Comparison of ENCODE assay signal across 25 mouse cellular contexts in the genomic region with DNA sequence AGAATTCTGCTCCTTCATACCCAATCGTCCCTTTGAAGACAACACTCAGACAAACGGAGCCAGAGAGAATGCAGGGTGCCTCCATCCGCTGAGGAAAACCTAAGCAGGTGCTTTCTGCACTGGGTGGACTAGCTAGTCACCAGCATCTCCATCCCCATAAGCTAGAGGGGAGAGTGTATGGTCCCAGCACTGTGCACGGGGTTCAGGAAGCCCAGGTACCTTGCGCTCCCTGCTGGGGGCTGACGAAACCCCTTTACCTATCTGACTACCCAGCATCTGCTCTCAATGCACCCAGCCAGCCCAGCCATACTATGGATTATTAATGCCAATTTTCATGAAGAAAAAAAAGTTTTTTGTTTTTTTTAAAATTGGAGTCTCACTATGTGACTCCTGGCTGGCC. TPM values are rescaled to one million over a fixed set of nuclear protein-coding genes. Genes with fewer than 3 reads are reported as not detected.
DNase-seq lines count a peak whose midpoint lies in the region; ATAC-seq and TF ChIP-seq lines count a peak whose summit lies in the region.
"Had no signal": no experiment of that assay in that cellular context is flagged by ENCODE, and none has a peak within 500 bp of the region (broad histone marks: within the 10 kb centered on the region; RNA-seq: fewer than 3 reads in every experiment).

No protein-coding gene starts in this region.

- no peak for TF ChIP-seq POLR2A in ES-Bruce4 (IDR thresholded peaks at IDR 0.05; ENCODE audit: insufficient read depth, low read length)

- H3K9ac ChIP-seq in embryonic facial prominence, embryonic 11.5 days (replicated peaks; ENCODE audit: low read length): no peak overlapping the region
- H3K9ac ChIP-seq in hindbrain, embryonic 13.5 days: no peak overlapping the region
- H3K9ac ChIP-seq in hindbrain, embryonic 14.5 days: no peak overlapping the region
- H3K9ac ChIP-seq in midbrain, embryonic 11.5 days (ENCODE audit: low read length): no peak overlapping the region
- H3K9ac ChIP-seq in midbrain, postnatal 0 days (replicated peaks; ENCODE audit: low read length, poor library complexity, severe bottlenecking): no peak overlapping the region
- H3K9ac ChIP-seq in ES-Bruce4 (ENCODE audit: low read depth, poor library complexity, severe bottlenecking): no peak overlapping the region
- H3K9ac ChIP-seq: embryonic facial prominence, embryonic 15.5 days; hindbrain, embryonic 15.5 days; intestine, embryonic 15.5 days; limb, embryonic 15.5 days; lung, embryonic 15.5 days had no signal

- no peaks in the 10 kb centered on the region; the same call in 1 of the 2 replicates for H3K27me3 ChIP-seq in embryonic facial prominence, embryonic 11.5 days (ENCODE audit: control insufficient read depth, insufficient read depth, low read length)
- no peaks in the 10 kb centered on the region for H3K27me3 ChIP-seq in embryonic facial prominence, embryonic 10.5 days (replicated peaks; ENCODE audit: low read depth, poor library complexity, severe bottlenecking)
- H3K27me3 ChIP-seq in hindbrain, embryonic 13.5 days: no peaks in the 10 kb centered on the region
- no peaks in the 10 kb centered on the region for H3K27me3 ChIP-seq in hindbrain, embryonic 14.5 days (ENCODE audit: control insufficient read depth, insufficient read depth, low read length)
- H3K27me3 ChIP-seq in midbrain, embryonic 11.5 days (ENCODE audit: control insufficient read depth, insufficient read depth, low read length): no peaks in the 10 kb centered on the region
- H3K27me3 ChIP-seq in midbrain, postnatal 0 days (ENCODE audit: insufficient read depth, low read length): no peaks in the 10 kb centered on the region
- H3K27me3 ChIP-seq in ES-Bruce4 (ENCODE audit: control insufficient read depth, insufficient read depth, low read length, poor library complexity, severe bottlenecking): no peaks in the 10 kb centered on the region
- H3K27me3 ChIP-seq: embryonic facial prominence, embryonic 15.5 days; hindbrain, embryonic 15.5 days; intestine, embryonic 15.5 days; limb, embryonic 15.5 days; lung, embryonic 15.5 days had no signal

- WGBS in embryonic facial prominence, embryonic 11.5 days: 81% methylated on average over 6 of the region's 6 CpGs
- WGBS in embryonic facial prominence, embryonic 10.5 days: 67% methylated on average over 6 of the region's 6 CpGs
- 81% methylated on average over 6 of the region's 6 CpGs for WGBS in hindbrain, embryonic 13.5 days
- WGBS in hindbrain, embryonic 14.5 days: 84% methylated on average over 6 of the region's 6 CpGs
- 79% methylated on average over 6 of the region's 6 CpGs for WGBS in midbrain, embryonic 11.5 days
- 86% methylated on average over 6 of the region's 6 CpGs for WGBS in midbrain, postnatal 0 days

- DNase-seq in embryonic facial prominence, embryonic 11.5 days (ENCODE audit: low spot score): no peak
- no peak for DNase-seq in embryonic facial prominence, embryonic 10.5 days (ENCODE audit: low spot score)
- DNase-seq in hindbrain, embryonic 14.5 days (ENCODE audit: low spot score): no peak
- peak; percentile 81 for DNase-seq in midbrain, embryonic 11.5 days (ENCODE audit: low spot score, missing footprints)
- no peak for DNase-seq in midbrain, postnatal 0 days (ENCODE audit: low spot score)
- no peak for DNase-seq in T-cell, adult 2 months (ENCODE audit: low spot score)
- DNase-seq: adrenal gland, adult 8-10 months; cerebellum, adult 8-10 months; gastrocnemius, postnatal 25 days; kidney, postnatal 10 days; lung, postnatal 4 days had no signal

- H3K27ac ChIP-seq in embryonic facial prominence, embryonic 11.5 days (replicated peaks; ENCODE audit: low read depth, low read length): no peak overlapping the region
- no peak overlapping the region for H3K27ac ChIP-seq in embryonic facial prominence, embryonic 10.5 days (replicated peaks)
- no peak overlapping the region for H3K27ac ChIP-seq in hindbrain, embryonic 13.5 days
- H3K27ac ChIP-seq in hindbrain, embryonic 14.5 days: no peak overlapping the region
- H3K27ac ChIP-seq in midbrain, embryonic 11.5 days (ENCODE audit: low read depth, low read length): no peak overlapping the region
- H3K27ac ChIP-seq in midbrain, postnatal 0 days (ENCODE audit: low read depth, low read length): no peak overlapping the region
- H3K27ac ChIP-seq in ES-Bruce4 (ENCODE audit: insufficient read depth, low read length): no peak overlapping the region
- H3K27ac ChIP-seq: embryonic facial prominence, embryonic 15.5 days; intestine, embryonic 15.5 days; lung, embryonic 15.5 days had no signal

- H3K4me1 ChIP-seq in embryonic facial prominence, embryonic 11.5 days (ENCODE audit: control insufficient read depth, insufficient read depth, low read length): no peaks in the 10 kb centered on the region
- peaks cover 7% of the 10 kb centered on the region for H3K4me1 ChIP-seq in embryonic facial prominence, embryonic 10.5 days
- peaks cover 13% of the 10 kb centered on the region for H3K4me1 ChIP-seq in hindbrain, embryonic 13.5 days (replicated peaks)
- no peaks in the 10 kb centered on the region for H3K4me1 ChIP-seq in hindbrain, embryonic 14.5 days (replicated peaks; ENCODE audit: control insufficient read depth, insufficient read depth, low read length)
- no peaks in the 10 kb centered on the region for H3K4me1 ChIP-seq in midbrain, embryonic 11.5 days (ENCODE audit: control insufficient read depth, insufficient read depth, low read length)
- H3K4me1 ChIP-seq in midbrain, postnatal 0 days (ENCODE audit: insufficient read depth, low read length): no peaks in the 10 kb centered on the region; the same call in 1 of the 2 replicates
- H3K4me1 ChIP-seq in ES-Bruce4 (ENCODE audit: control insufficient read depth, insufficient read depth, low read length): no peaks in the 10 kb centered on the region
- H3K4me1 ChIP-seq: intestine, embryonic 15.5 days; lung, embryonic 15.5 days had no signal

- H3K4me2 ChIP-seq in embryonic facial prominence, embryonic 11.5 days (ENCODE audit: low read depth, low read length): no peak overlapping the region
- H3K4me2 ChIP-seq in hindbrain, embryonic 13.5 days: no peak overlapping the region
- no peak overlapping the region for H3K4me2 ChIP-seq in hindbrain, embryonic 14.5 days (replicated peaks)
- no peak overlapping the region for H3K4me2 ChIP-seq in midbrain, embryonic 11.5 days
- H3K4me2 ChIP-seq in midbrain, postnatal 0 days (ENCODE audit: low read depth, low read length, poor library complexity, severe bottlenecking): no peak overlapping the region
- H3K4me2 ChIP-seq: embryonic facial prominence, embryonic 15.5 days; hindbrain, embryonic 15.5 days; intestine, embryonic 15.5 days; limb, embryonic 15.5 days; lung, embryonic 15.5 days had no signal

- no peak for TF ChIP-seq EP300 in ES-Bruce4 (IDR thresholded peaks at IDR 0.05; ENCODE audit: insufficient read depth, low read depth, low read length)

- H3K9me3 ChIP-seq in embryonic facial prominence, embryonic 11.5 days (replicated peaks; ENCODE audit: control insufficient read depth, low read length): no peaks in the 10 kb centered on the region
- H3K9me3 ChIP-seq in embryonic facial prominence, embryonic 10.5 days: no peaks in the 10 kb centered on the region
- no peaks in the 10 kb centered on the region for H3K9me3 ChIP-seq in hindbrain, embryonic 13.5 days
- H3K9me3 ChIP-seq in hindbrain, embryonic 14.5 days (ENCODE audit: control insufficient read depth, low read length): no peaks in the 10 kb centered on the region
- H3K9me3 ChIP-seq in midbrain, embryonic 11.5 days (ENCODE audit: control insufficient read depth, low read length): no peaks in the 10 kb centered on the region
- no peaks in the 10 kb centered on the region for H3K9me3 ChIP-seq in midbrain, postnatal 0 days (ENCODE audit: low read length)
- no peaks in the 10 kb centered on the region for H3K9me3 ChIP-seq in ES-Bruce4 (replicated peaks; ENCODE audit: control insufficient read depth, insufficient read depth, low read length, poor library complexity, severe bottlenecking)
- H3K9me3 ChIP-seq: embryonic facial prominence, embryonic 15.5 days; hindbrain, embryonic 15.5 days; intestine, embryonic 15.5 days; limb, embryonic 15.5 days; lung, embryonic 15.5 days had no signal

- no peak overlapping the region for H3K4me3 ChIP-seq in embryonic facial prominence, embryonic 11.5 days (ENCODE audit: low read depth, low read length)
- H3K4me3 ChIP-seq in embryonic facial prominence, embryonic 10.5 days: no peak overlapping the region
- no peak overlapping the region for H3K4me3 ChIP-seq in hindbrain, embryonic 13.5 days
- H3K4me3 ChIP-seq in hindbrain, embryonic 14.5 days (replicated peaks; ENCODE audit: low read length): no peak overlapping the region
- no peak overlapping the region for H3K4me3 ChIP-seq in midbrain, embryonic 11.5 days (ENCODE audit: low read depth, low read length)
- H3K4me3 ChIP-seq in midbrain, postnatal 0 days (ENCODE audit: low read depth, low read length): no peak overlapping the region
- no peak overlapping the region for H3K4me3 ChIP-seq in ES-Bruce4 (ENCODE audit: low read depth, low read length)
- H3K4me3 ChIP-seq: embryonic facial prominence, embryonic 15.5 days; hindbrain, embryonic 15.5 days; intestine, embryonic 15.5 days; limb, embryonic 15.5 days; lung, embryonic 15.5 days; myocyte had no signal

- ATAC-seq in embryonic facial prominence, embryonic 11.5 days (replicated peaks; ENCODE audit: insufficient number of reproducible peaks, low FRiP score, low TSS enrichment, low read depth): peak; percentile 22; the same call in 1 of the 2 replicates
- 0 out of 2 replicates have a peak, but pooled peaks have one; percentile 18 for ATAC-seq in hindbrain, embryonic 13.5 days (ENCODE audit: low FRiP score)
- no peak for ATAC-seq in hindbrain, embryonic 14.5 days (ENCODE audit: low FRiP score)
- peak; percentile 47; the same call in 1 of the 2 replicates for ATAC-seq in midbrain, embryonic 11.5 days (ENCODE audit: low FRiP score)
- no peak for ATAC-seq in midbrain, postnatal 0 days (ENCODE audit: low FRiP score)
- ATAC-seq: intestine, embryonic 15.5 days had no signal

- TF ChIP-seq CTCF in midbrain, postnatal 0 days (IDR thresholded peaks at IDR 0.05): no peak
- peak; percentile 43 for TF ChIP-seq CTCF in ES-Bruce4 (IDR thresholded peaks at IDR 0.05; ENCODE audit: low read depth, low read length)

- H3K36me3 ChIP-seq in embryonic facial prominence, embryonic 11.5 days (replicated peaks; ENCODE audit: control insufficient read depth, insufficient read depth, low read depth, low read length): no peaks in the 10 kb centered on the region
- no peaks in the 10 kb centered on the region for H3K36me3 ChIP-seq in embryonic facial prominence, embryonic 10.5 days (replicated peaks)
- no peaks in the 10 kb centered on the region for H3K36me3 ChIP-seq in hindbrain, embryonic 13.5 days
- H3K36me3 ChIP-seq in hindbrain, embryonic 14.5 days (replicated peaks; ENCODE audit: control insufficient read depth, insufficient read depth): no peaks in the 10 kb centered on the region
- no peaks in the 10 kb centered on the region for H3K36me3 ChIP-seq in midbrain, embryonic 11.5 days (ENCODE audit: control insufficient read depth, insufficient read depth, low read length)
- H3K36me3 ChIP-seq in midbrain, postnatal 0 days (ENCODE audit: insufficient read depth, low read length): no peaks in the 10 kb centered on the region
- H3K36me3 ChIP-seq in ES-Bruce4 (ENCODE audit: control insufficient read depth, insufficient read depth, low read length, poor library complexity, severe bottlenecking): no peaks in the 10 kb centered on the region
- H3K36me3 ChIP-seq: embryonic facial prominence, embryonic 15.5 days; hindbrain, embryonic 15.5 days; intestine, embryonic 15.5 days; limb, embryonic 15.5 days; lung, embryonic 15.5 days had no signal

RNA-seq across cellular contexts. Expression of gene Klf13, which starts 25.4 kb away (rescaled TPM):
- 19.9 and 20.3 TPM in 2 replicates for polyA plus RNA-seq in embryonic facial prominence, embryonic 11.5 days (2014; fragmentation: Nextera tagmentation; extraction: Ambion mirVana)
- polyA plus RNA-seq in embryonic facial prominence, embryonic 10.5 days (2016; fragmentation: Nextera tagmentation; extraction: Ambion mirVana): 22.1 and 23.9 TPM in 2 replicates
- 25.7 and 26.9 TPM in 2 replicates for polyA plus RNA-seq in hindbrain, embryonic 13.5 days (2015; fragmentation: Nextera tagmentation; extraction: Ambion mirVana)
- polyA plus RNA-seq in hindbrain, embryonic 14.5 days (2014; fragmentation: Nextera tagmentation; extraction: Ambion mirVana): 25.2 and 25.4 TPM in 2 replicates
- polyA plus RNA-seq in midbrain, embryonic 11.5 days (2014; fragmentation: Nextera tagmentation; extraction: Ambion mirVana): 31.5 and 32.0 TPM in 2 replicates
- total RNA-seq in midbrain, postnatal 0 days (2014; rRNA removed): 26.6 and 26.7 TPM in 2 replicates
- 19.7 and 21.5 TPM in 2 replicates for polyA plus RNA-seq in midbrain, postnatal 0 days (2015; fragmentation: Nextera tagmentation; extraction: Ambion mirVana)
- 36.5 and 38.2 TPM in 2 replicates for polyA plus RNA-seq in ES-Bruce4 (2011; ENCODE audit: insufficient read depth, insufficient read length, low read depth, missing spikeins)

RNA-seq across cellular contexts. Expression of gene E030018B13Rik, which starts 47.5 kb away (rescaled TPM):
- polyA plus RNA-seq in embryonic facial prominence, embryonic 11.5 days (2014; fragmentation: Nextera tagmentation; extraction: Ambion mirVana): not detected in 2 replicates
- not detected in 2 replicates for polyA plus RNA-seq in embryonic facial prominence, embryonic 10.5 days (2016; fragmentation: Nextera tagmentation; extraction: Ambion mirVana)
- polyA plus RNA-seq in hindbrain, embryonic 13.5 days (2015; fragmentation: Nextera tagmentation; extraction: Ambion mirVana): 0.19 TPM in 1 of 2 replicates, not detected in the other
- not detected in 2 replicates for polyA plus RNA-seq in hindbrain, embryonic 14.5 days (2014; fragmentation: Nextera tagmentation; extraction: Ambion mirVana)
- 0.14 TPM in 1 of 2 replicates, not detected in the other for polyA plus RNA-seq in midbrain, embryonic 11.5 days (2014; fragmentation: Nextera tagmentation; extraction: Ambion mirVana)
- total RNA-seq in midbrain, postnatal 0 days (2014; rRNA removed): not detected in 2 replicates
- polyA plus RNA-seq in midbrain, postnatal 0 days (2015; fragmentation: Nextera tagmentation; extraction: Ambion mirVana): not detected in 2 replicates
- polyA plus RNA-seq in ES-Bruce4 (2011; ENCODE audit: insufficient read depth, insufficient read length, low read depth, missing spikeins): not detected in 2 replicates
- total RNA-seq: gastrocnemius, postnatal 25 days; layer of hippocampus, adult 18-20 months; layer of hippocampus, postnatal 25 days; left cerebral cortex, postnatal 10 days had no signal
- polyA plus RNA-seq: cortical plate, adult 2 months; frontal cortex, adult 2 months; hindbrain, embryonic 15.5 days; intestine, embryonic 15.5 days; limb, embryonic 15.5 days; small intestine, adult 2 months had no signal

Comparison
In these comparisons a context has a peak if more than half of its experiments do, and no peak if none do; other contexts are left out.
1. ATAC-seq: peak in embryonic facial prominence, embryonic 11.5 days (single experiment), hindbrain, embryonic 13.5 days (single experiment) and midbrain, embryonic 11.5 days (single experiment); none in hindbrain, embryonic 14.5 days (single experiment) and midbrain, postnatal 0 days (single experiment).